Mouse (Mus musculus) testis, postnatal 14 days (tissue): ENCODE data around the gene Nckap5l.
"Not testable (repeated sequence)": the region's sequence is repeated elsewhere in the genome, so short reads cannot be mapped to it uniquely, and the experiment has no call there.

Experiments used
- DNase-seq: peaks from one replicate; pipeline ENCODE4 v3.0.0; 2021; ENCODE audit warnings: low spot score

The Nckap5l gene

GRCm38 (mm10) chr15:99469067-99469466 lies 11.5 kb upstream of the Nckap5l start:
- peak; percentile 76 for DNase-seq

DNA sequence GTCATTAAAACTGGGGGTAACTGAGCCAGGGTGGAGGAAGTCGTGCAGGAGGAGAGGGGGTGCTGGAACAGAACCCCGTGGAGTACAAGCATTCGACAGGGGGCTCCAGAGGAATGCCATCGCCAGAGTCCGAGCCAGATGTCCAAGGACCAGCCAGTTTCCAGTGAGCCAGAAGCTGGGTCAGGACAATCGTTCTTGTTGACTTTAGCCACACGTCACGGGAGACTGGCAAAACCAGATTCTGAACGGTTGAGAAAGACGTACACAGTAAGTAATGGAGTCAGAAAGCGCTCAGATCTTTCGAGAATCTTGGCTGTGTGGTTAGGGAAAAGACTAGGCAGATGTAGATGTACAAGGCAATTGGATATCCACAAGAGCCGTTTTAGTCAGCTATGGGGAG lies 5.6 kb upstream of the Nckap5l start:
- no peak for DNase-seq

DNA sequence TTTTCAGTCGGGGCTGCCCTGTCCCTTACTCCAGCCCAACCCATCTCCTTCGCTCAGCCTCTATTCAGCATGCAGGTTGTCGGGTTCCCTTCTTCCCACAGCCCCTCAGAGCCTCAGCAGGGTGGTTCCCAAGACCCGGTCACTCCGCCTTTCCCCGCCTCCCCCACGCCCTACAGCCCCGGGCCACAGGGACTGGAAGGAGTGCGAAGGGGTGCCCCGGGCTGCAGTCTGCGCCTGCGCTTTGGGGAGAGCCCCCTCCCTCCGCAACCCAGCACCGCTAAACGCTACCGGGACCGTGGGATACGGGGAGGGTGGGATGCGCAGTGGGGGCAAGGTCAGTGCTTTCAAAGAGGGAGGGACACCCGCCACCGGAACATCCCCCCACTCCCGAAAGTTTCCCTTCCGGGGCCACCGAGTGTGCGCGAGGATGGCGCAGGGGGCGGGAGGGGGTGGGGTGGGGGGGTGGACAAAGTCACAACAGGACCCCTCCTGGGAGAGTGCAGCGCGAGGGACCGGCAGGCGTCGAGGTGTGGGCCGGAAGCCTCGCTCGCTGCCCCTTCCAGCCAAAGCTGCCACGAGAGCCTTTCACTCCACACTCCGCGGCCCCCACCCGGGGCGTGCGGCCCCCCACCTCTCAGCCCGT lies 464 bp downstream of the Nckap5l start:
- peak; percentile 72 for DNase-seq

DNA sequence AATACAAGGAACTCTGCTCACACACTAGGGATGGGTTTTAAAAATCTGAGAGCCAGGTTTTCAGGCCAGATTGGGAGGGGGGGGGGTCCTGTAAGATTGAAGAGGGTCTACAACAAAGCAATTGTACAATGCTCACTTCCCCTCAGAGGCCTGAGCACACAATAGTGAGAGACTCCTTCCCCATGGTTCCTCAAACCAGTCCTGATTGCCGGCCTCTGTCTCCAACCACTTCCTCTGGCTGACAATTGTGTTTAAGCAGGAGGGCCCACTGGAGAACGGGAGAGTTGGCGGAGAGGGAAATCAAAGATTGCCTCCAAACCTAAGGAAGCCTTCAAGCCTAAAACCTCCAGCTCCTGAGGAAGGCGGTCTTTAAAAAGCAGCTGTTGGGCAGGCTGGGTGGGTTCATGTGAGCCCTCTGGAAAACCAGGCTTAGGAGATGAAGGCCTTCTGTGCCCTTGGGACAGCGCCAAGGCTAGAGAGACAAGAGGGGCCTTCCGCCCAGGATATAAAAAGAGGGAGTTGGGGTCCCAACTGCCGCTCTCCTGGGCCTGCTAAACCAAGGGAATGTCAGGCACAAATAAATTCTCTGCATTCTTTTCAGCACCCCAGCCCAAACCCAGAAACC lies 1.1 kb downstream of the Nckap5l start:
- DNase-seq, result no peak

- no peak for DNase-seq
Observed at GRCm38 (mm10) chr15:99455415-99455814, 2.1 kb downstream of the Nckap5l start.

DNA sequence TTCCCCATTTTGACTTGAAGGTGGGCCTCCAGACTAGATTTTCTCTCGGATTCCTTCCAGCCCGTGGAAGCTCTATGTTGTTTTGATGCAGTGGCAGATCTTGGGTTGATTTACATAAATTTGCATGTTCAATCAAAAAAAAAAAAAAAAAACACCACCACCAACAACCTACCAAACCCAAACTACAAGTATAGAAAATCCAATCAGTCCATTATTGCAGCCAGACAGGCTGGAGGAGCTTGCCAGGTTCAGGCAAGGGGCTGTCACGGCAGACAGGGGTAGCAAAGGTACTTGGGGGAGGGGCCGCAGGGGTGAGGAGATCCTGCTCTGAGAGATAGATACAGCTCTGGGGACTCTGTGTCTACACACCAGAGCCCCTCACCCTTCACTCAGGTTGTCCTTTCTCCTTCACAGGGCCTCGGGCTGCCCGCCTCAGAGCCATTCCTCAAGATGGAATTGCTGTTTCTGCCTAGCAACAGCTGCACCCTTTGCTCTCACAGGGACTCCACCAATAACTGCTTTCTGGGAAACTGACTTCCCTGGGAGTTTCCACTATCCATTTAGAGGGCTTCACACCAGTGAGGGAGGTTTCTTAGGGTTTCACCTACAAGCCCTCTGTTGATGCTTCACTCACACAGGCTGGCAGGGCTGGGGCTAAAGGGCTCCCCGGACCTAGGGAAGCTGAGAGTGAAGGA lies 2.8 kb downstream of the Nckap5l start:
- DNase-seq, result no peak

- no peak for DNase-seq
Observed at GRCm38 (mm10) chr15:99453153-99453900, 4.2 kb downstream of the Nckap5l start.

- DNase-seq, result peak; percentile 70
Observed at GRCm38 (mm10) chr15:99449751-99450280, 7.7 kb downstream of the Nckap5l start.

DNA sequence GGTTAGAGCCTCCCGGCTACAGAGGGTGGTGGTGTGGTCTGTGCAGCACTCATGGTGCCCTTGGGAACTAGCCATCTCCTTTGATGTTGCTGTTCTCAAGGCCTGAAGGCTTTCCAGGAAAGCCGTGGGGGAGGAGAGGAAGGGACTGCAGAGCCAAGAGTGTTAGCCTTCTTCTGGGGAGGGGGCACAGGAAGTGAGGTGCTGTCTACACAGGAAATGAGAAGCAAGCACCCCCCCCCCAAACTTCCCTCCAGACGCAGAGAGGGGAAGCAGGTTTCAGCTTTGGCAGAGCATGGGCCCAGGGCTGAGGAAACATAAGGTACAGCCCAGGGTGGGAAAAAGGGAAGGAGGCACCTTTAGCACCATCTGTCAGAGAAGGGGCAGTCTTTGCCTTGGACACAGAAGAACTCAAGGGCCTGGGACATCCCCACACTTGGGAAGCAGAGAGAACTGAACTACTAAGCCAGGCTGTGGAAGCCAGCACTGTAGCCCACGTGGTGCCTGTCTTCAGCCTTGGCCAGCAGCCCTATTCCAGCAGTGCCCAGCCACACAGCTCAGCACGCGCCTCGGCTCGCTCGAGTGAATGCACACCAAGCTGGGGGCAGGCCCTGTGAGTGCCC lies 8.3 kb downstream of the Nckap5l start:
- peak; percentile 68 for DNase-seq

- DNase-seq, result not testable (repeated sequence)
Observed at GRCm38 (mm10) chr15:99446136-99446535, 11.4 kb downstream of the Nckap5l start.

DNA sequence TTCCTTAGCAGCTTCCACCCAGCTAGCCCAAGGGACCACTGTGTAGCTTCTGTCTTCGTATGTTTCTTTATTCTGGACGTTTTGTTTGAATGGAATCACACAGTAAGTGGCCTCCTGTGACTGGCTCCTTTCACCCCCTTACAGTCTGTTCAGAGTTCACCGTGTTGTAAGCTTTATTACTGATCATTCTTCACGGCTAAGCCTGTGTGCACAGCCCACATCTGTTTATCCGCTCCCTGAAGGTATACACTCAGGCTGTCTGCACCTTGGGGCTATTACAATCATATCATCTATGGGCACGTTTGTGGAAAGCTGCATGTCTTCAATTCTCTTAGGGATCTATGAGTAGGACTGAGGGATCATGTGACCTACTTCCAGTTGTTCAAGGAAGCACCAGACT lies 12.0 kb downstream of the Nckap5l start:
- no peak for DNase-seq

- no peak for DNase-seq
Observed at GRCm38 (mm10) chr15:99442358-99442757, 15.2 kb downstream of the Nckap5l start.

- no peak for DNase-seq
Observed at GRCm38 (mm10) chr15:99440816-99441457, 16.6 kb downstream of the Nckap5l start.

DNA sequence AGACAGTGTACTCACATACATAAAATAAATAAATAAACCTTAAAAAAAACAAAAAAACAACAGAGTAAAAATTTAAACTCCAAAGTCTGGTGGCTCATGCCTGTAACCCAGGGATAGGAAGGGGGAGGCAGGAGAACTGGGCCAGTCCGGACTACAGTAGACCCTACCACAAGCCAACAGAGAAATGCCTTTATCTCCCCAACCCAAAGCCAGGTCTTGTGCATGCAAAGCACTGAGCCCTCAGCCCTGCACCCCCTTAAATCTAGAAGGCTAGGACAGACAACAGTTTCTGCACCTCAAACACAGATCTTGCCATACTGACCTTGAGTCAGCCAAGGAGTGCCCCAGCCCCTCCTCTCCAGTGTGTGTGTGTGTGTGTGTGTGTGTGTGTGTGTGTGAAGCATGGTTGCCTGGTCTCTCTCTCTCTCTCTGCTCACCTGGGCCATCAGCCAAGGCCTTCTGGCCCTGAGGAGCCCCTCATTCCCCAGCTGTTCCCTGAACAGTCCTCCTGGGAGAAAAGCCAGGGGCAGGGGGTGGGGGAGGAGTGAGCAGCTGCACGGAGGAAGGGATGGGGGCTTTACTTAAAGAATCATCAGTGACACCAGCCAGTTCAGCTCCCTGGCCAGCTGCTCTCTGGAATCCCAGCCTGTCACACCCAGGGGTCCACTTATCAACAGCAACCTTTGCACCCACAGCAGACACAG lies 17.3 kb downstream of the Nckap5l start:
- DNase-seq, result no peak

- no peak for DNase-seq
Observed at GRCm38 (mm10) chr15:99438966-99439698, 18.4 kb downstream of the Nckap5l start.

DNA sequence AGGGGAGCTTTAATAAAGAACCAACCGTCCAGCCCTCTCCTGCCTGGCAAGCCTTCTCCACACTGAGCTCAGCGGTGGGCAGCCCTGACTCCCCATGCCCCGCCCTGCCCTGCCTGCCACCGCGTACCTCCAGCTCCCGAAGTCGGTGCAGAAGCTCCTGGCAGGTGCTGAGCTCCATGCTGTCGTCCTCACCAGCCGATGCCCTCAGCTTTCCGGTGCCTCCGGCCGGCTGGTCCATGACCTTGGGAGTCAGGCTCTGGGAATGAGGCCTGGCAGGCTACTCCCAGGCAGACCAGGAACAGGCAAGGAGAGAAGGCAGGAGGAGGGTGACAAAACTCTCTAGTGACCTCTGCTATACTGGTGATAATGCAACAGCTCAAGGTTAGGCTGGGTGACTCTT lies 23.6 kb downstream of the Nckap5l start:
- DNase-seq, result no peak

GRCm38 (mm10) chr15:99433081-99433718 lies 24.3 kb downstream of the Nckap5l start:
- DNase-seq, result no peak

- no peak for DNase-seq
Observed at GRCm38 (mm10) chr15:99431967-99432366, 25.6 kb downstream of the Nckap5l start.

DNA sequence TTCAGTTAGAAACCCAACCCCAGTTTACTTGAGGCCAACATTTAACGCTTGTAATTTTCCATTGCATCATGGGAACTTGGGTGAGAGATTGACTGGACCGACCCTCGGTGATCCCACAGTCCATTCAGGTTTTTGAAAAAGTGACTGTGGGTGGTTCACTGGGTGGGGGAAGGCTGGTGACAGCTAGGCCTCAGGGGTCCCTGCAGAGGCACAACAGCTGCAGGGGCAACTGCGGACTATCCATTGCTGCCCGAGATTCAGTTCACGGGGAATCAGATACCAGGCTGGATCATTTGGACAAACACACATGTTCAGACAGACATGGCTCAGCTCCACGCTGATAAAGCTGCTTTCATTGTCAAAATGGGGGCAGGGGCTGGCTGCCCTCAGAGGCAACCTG lies 26.0 kb downstream of the Nckap5l start:
- no peak for DNase-seq

- DNase-seq, result no peak
Observed at GRCm38 (mm10) chr15:99431063-99431462, 26.5 kb downstream of the Nckap5l start.
